Mouse (Mus musculus) CD4-positive, CD25-positive, alpha-beta regulatory T cell, adult 4 months (primary cell): Measurements from ENCODE around the gene Eif3k. TPM values are rescaled to one million over a fixed set of nuclear protein-coding genes. Genes with fewer than 3 reads are reported as not detected.
A peak's percentile ranks its signal among the peaks of the same experiment; 100 is the strongest.

ENCODE experiments used
- ATAC-seq: one replicate; pipeline ENCODE4 v1.8.0; 2017
- polyA plus RNA-seq, 2 experiments: library from polyadenylated mRNA; unstranded; fragments of 100-300 nt; shearing (Covaris generic); gene quantifications; one replicate each; pipeline ENCODE4 v1.2.1; 2017

Eif3k gene
- polyA plus RNA-seq, 2 experiments from 2014 or later = 656 to 763 TPM

DNA sequence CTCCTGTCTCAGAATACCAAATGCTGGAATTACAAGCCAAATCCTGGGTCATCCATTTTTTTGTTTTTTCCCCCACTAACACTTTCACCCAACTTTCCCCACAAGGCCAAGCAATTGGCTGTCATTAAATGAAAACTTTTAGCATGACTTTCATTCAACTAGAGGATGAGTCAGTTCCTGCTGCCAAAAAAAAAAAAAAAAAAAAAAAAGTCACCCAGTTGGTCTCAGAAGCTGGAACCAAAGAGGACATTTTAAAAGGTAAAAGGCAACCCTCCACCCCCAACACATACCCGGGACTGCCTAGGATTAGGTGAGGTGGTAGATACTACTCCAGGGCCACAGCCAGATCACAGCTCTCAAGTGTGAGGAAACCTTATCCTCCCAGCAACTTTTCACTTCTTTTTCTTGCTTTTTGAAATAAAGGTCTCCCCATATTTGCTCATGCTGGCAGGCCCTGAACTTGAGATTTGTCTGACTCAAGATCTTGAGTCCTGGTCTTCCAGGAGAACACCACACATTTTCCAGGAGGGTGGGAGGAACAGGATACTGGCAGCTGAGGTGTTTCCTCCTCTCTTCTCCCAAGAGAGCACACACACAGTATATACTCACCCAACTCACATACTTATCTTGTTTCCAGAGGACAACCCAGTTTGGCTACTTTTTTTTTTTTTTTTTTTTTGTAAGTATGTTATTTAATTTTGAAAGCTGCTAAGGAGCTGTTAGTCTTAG, 23.5 kb downstream of the Eif3k start:
- ATAC-seq = no peak

DNA sequence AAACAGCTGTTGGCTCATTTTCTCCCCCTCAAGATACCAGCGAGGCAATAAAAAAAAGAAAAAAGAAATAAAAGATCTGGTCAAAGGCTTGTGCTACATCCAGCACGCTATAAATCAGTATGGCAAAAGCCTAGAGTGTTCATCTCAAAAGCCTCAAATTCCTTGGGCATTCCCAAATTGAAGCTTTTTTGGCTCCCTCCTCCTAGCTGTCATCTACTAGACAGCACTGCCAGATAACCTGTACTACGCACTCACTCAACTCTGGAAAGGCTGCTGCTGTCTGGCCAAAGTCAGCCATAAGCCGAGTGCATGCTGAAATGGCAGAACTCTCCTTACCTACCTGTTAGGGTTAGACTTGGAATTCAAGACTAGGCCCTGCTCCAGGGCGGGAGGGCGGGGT, 24.4 kb downstream of the Eif3k start:
- no peak for ATAC-seq

DNA sequence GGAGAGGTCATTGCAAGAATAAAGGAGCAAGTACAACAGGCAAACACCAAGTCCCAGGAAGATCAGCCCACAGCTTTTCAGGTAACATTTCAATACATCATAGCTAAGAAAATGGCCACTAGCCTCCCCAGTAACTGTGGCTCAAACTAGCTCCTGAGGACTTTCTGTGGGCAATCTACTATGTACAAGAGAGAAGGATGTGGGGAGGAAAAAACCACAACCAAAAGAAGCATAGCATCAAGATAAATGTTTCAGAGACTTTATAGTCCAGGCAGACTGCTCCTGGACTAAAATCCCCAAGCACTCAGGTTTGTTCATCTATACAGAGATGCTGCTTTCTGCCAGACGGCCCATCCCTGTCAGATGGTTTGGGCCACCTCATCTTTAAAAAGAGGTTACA, 25.4 kb downstream of the Eif3k start:
- ATAC-seq = peak; percentile 41

DNA sequence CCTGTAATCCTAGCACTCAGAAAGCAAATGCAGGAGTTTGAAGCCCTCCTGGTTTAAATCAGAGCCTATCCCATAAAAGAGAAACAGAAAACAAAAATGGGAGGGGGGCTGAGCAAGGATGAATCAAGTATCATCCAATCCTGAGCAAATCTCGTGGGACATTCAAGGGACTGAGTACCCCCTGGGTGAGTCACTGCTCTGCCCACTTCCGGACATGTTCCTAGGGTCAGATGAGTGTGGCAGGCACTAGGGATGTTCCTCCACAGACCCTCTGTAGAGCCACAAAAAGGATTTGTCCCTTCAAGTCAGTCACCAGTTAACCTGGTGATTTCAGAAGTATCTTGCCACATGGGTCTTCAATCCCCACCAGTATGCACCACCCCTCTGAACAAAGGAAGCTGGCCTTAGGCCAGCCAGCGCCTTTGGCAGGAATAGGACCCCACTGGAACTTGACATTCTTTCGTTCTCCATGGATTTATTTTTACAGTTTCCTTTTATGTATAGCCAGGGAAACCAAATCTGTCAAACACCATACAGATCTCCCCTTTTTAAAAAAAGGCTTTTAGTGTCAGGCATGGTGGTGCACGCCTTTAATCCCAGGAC, 26.3 kb downstream of the Eif3k start:
- no peak for ATAC-seq

DNA sequence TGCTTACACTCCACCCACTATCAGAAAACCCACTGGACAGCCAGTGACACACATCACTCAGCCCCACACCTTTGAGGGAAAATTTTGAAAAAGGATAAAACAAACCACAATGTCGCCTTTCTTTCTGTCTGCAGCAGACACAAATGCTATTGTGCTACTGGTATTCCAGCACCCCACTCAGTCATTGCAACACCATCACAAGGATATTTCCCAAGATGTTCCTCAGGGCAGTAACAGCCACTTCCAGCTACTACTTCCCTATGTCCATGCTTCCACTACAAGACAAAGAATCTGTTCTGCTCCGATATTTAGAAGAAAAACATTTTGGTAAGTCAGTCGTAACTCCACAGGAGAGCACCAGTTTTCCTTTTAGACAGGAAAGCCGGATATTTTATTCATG, 26.9 kb downstream of the Eif3k start:
- no peak for ATAC-seq

DNA sequence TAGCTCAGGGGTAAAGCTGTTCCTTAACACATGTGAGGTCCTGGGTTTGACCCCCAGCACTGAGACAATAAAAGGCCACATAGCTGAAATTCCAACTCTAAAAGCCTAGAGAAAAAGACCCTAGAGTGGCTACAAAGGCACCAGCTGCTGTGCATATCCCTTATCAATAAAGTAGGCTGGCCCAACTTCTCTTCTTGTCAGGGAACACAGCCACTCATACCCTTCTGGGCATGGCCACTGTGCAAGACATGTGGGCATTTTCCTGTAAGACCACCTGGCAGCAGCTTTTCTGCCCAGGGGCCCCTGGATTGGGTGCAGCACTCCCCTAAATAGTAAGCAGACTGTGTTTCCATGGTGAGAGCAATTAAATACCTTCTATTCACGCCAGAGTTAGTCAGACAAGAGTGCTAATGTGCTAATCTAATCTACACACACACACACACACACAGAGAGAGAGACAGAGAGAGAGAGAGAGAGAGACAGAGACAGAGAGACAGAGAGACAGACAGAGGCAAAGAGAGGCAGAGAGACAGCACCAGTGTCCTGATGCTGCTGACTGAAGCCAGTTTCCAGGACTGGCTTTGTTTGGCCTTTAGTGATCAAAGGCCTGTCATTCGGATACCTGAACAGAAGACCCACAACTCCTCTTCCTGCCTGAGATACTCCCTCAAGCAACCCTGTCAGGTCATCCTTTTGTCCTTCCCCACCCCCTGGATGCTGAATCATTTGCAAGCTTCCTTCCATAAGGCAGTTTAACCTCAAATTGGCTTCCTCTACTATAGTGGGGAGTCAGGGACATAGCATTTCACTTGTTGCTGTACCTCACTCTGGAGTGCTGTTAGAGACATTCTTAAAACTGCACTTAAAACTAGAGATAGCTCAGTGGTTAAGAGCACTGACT, 27.9 kb downstream of the Eif3k start:
- ATAC-seq = no peak

DNA sequence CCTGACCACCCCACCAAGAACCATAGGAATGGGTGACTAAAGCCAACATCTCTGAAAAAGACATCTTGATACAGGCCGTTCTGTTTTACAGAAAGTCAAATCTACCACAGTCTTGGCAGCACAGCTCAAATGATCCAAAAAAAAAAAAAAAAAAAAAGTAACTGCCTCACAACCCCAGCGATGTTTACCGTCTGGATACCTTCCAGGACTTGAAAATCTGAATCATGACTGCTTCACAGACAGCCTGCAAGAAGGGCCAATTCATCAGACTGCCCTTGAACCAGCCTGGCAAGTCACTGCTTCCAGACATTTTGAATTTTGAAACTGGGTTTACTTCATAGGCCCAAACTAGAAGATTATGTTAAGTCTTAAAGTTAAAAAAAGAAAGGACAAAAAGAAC, 28.9 kb downstream of the Eif3k start:
- no peak for ATAC-seq

DNA sequence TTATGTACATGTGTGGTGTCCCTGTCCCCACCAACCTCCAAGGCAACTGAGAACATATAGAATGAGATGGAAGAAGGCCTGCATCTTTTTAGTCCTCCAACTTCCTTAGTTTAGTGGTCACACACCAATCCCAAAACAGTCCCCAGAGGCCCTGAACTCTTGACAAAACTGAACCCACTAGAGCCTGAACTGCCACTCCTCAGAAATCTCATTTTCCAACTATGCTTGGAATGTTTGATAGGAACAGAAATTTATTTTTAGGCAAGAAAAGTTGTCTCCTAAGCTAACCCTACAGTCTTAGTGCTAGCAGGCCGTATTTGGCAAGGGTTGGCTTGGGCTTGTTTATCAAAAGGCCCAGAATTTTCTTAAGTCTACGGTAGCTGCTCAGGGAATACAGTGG, 29.9 kb downstream of the Eif3k start:
- no peak for ATAC-seq

DNA sequence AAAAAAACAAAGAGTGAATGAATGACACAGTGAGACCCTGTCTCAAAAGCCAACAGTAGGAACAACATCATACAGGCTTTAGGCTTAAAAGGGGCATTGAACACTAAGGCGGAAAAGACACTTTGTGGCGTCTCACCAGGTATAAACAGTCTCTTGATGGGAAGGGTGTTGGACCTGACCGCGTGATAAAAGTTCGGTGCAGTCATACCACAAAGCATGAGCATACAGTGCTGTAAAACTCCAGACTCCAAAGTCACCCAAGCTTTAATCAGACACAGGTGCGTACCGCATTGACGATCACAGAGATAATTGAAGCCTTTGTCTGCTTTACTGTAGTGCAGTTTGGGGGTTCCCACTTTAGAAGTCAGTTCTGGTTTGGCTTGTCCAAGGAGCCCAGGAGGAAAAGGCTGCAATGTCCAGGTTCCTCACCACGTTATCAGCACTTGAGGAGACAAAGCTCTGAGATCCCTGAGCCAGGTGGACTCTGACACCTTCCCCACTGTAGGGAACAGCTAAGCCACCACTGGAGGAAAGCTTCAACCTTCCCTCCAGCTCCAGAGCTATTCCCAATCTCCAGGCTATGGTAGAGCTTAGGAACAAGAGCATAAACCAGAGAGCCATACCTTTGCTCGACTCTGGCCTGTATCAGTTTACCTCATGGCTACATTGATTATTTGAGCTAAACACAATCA, 31.2 kb downstream of the Eif3k start:
- ATAC-seq = no peak

DNA sequence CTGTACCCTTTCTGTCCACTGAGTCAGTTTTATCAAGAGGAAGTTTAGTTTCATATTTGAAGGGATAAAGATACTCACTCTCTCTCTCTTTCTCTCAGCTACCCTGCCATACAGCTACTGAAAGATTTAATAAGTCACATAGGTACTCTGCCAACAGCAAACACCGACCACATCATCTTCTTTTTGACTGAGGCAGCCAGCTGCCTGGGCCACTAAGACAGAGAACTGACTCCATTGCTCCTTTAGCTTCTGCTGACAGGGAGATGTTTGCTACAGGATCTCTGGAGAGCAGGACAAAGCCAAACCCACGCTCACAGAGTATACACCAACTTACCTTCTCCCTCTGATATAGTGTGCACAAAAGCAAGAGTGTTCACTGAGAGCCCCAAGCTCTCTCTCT, 32.4 kb downstream of the Eif3k start:
- ATAC-seq = no peak

DNA sequence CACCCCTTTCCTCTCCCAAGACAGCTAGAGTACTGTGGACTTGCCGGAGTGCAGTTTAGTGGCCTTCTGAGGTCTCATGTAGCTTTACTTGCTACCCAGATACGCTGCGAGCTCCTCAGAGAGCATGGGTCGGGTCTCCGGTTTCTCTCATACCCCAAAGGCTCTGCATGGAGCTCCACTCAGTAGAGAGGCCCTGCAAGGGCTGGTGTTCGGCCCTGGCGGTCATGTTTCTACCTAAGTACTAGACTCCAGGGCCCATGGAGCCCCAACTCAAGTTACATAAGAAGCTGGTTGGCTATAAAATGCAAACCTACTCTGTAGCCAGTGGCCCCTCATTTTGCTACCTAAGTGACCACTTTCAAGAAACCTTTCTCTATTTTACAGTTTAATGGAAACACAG, 32.9 kb downstream of the Eif3k start:
- ATAC-seq = no peak

DNA sequence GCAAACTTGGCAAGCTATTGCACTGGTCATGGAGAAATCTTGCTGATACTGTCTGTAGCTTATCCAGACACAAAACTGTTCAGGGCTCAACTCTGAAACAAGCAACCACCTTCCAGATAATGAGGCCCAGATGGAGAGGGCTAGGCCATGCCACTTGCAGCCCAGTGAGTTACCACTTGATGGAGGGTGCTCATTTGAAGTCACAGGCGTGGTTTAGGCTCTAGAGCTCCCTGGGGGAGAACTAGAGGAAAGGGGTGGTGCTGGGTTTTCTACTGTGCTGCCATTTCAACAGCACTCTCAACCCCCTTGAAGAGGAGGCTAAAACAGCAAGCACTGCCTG, 35.4 kb downstream of the Eif3k start:
- ATAC-seq = no peak

DNA sequence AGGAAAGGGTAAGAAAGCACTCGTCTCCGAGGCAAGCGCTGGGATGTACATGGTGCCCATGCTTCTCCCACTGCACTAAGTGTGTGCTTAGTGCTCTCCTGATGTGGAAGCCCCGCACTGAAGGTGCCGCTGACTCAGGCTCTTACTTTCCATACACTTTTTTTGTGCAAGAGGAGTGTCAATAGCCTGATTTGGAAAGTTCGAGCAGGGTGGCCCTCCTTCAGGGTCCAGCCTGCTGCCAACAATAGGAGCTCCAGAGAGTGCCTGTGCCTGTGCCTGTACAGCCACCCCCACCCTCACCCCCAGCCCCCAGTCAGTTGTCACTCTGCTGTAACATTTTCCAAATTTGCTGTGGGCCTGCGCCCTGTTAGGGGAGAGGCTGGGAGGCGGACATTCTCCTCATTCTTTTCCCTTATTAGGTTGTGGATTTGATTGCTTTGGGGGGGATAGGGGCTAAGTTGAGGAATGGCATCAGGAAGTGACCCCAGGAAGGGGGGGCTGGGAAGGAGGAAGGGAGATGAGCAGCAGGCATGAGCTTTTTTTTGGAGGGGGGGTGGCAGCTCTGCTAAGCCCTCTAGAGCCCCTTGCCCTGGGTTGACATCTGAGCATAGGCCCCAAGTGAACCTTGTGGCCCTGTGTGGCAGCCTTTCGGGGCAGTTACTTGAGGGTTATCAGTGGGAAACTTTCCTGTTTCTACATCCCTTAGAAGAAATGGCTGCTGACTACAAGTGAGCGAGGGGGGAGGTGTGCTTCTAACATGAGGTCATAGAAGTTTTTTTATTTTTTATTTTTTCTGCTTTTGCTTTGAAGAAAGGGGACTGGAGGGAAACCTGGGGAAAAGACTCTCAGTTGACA, 36.0 kb downstream of the Eif3k start:
- peak; percentile 8 for ATAC-seq

DNA sequence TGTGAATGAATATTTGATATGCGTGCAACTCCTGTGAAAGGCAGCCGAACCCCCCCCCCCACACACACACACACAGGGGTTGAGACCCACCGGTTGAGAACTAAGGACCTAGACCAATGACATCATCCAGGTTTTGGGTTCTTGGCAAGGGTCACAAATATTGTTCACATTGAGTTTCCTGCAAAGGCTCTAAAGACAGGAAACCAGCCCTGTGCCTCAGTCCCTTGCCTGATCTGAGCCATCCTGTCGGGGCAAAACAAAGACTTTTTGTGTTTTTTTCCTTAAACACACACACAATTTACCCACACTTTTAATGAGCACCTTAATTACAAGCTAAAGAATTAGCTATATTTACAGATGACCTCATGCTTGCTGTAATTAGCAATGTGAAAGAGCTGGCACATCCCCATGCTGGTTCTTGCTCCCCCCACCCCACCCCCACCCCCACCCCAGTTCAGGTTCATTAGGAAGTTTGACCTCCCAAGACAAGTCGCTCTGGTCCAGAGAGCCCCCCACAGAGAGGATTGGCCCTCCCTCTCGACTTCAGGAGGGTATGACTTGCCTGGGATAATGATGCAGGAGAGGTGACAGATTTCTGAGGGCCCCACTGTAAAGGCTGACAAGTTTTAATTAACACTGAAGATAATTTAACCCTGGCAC, 36.8 kb downstream of the Eif3k start:
- peak; percentile 80 for ATAC-seq

DNA sequence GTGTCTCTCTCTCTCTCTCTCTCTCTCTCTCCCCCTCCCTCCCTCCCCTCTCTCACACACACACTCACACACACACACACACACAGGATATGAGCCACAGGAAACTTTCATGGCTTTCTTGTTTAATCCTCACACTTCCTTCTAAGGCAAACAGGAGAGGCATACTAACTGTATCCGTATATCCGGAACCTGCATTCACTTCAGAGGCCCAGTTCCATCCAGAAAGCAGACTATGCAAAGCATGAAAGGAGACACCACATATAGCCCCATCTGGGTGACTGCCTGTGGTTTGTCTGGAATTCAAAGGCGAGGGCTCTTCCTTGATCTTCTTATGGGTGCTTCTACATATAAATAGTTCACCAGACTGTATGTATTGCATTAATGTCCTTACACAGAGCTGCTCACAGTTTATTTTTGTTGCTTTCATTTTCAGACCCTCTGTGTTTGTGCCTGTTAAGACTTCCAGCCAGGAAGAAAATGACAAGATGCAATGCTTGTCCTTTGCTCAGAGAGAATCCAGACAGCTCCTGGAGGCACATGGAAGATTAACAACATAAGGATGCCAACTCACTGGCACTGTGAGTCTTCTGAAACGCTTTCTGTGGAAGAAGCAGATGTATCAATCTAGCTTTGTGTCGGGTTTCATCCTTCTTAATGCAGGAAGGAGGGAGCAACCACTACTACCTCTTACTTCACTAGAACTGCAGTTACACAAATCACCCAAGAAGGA, 38.0 kb downstream of the Eif3k start:
- ATAC-seq = peak; percentile 44

DNA sequence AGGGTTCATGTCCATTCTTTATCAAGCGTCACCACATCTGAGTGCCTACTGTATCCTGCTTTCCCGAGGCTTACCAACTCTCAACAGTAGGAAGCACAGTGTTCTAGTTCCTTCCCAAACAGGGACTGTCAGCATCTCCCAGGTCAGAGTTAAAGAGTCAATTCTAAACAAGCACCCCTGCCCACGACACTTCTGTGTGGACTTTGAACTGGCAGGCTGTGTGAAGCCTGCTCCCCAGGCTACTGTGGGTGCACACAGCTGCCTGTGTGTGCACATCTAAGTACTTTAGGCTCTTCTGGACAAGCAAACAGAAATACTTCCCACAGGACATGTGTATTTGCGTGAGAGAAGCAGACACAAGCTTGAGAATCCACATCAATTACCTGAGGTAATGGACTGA, 40.1 kb downstream of the Eif3k start:
- no peak for ATAC-seq

DNA sequence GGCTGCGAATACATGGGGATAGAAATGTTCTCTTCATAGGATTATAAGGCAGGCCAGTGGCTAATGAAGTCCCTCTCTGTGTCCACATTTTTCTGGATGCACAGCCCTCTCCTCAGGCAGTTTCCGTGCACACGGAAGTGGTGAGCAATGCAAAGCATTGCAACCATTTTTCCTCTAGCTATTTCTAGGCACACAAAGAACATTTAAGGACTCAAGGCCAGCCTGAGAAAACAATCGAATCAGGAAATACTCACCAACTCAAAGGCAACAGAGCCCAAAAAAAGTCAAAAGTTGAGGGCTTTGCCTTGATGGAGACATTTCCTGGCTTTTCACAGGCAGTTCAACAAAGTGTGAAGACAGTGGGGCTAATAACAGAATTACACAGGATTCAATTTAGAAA, 40.5 kb downstream of the Eif3k start:
- no peak for ATAC-seq

DNA sequence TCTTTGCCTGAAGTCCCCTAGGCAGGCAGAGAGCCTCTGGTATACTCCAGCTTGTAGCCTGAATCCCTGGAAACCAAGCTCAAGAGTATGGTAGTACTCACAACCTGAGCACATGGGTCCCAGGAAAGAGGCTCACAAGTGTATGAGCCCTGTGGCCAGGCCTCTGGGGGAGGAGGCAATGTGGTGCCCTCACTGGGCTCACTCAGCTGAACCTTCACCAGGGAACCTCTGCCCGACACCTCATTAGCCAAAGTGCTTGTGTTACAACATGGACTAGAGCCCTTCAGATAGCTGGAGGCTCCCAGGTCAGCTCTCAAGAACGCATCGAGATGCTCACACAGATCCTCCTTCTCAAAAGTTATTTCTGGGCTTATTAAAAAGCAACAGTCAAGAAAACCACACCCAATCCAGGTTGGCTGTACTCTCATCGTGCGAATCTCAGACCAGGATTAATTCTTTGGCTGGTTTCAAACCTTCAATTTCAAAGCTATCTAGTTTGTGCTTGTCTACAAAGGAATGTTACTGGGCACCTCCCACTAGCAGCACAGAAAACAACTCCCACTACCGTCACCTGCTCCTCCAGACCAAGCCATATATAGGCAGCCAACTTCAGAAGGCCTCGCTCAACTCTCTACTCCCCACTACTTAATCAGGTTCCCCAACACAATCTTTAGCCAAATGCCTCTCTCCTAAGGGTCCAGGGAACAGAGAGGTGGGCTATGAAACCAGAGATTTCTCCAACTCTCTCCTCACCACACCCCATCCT, 42.1 kb downstream of the Eif3k start:
- ATAC-seq = no peak

DNA sequence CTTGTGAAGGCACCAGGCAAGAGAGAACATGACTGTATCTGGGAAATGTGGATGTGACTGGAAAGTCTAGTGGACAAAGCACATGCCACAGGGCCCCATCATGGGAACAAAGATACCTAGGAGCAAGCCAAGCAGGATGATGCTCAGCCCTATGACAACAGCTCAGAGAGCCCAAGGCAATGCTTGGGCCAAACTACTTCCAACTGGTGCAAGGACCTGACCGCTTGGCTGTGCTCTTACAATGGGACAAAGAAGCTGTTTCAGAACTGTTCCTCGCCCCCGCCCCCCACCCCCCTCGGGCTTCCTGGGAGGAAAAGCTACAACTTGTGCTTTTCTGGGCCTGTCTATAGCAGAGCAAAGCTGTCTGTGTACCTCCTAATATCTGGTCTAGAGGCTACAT, 43.0 kb downstream of the Eif3k start:
- no peak for ATAC-seq

DNA sequence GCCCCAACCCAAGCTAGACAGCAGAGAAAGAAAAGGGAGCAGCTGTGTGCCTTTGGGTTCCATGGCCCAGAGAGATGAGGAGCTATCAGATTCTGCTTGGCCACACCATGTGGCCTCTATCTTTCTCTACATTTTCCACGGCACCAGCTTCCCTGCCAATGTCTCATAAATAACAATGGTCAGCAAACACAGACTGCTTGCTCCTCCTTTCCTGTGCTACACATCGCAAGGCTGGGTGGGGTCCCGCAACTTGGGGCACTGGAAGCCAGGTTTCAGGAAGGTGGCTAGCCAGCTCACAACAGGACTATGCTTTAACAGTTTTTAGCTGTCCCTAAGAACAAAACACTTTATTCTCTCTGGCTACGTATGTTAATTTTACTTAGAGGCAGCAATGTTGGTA, 44.9 kb downstream of the Eif3k start:
- no peak for ATAC-seq
